Comparison of ENCODE assay signal across 8 mouse cellular contexts in the genomic region with DNA sequence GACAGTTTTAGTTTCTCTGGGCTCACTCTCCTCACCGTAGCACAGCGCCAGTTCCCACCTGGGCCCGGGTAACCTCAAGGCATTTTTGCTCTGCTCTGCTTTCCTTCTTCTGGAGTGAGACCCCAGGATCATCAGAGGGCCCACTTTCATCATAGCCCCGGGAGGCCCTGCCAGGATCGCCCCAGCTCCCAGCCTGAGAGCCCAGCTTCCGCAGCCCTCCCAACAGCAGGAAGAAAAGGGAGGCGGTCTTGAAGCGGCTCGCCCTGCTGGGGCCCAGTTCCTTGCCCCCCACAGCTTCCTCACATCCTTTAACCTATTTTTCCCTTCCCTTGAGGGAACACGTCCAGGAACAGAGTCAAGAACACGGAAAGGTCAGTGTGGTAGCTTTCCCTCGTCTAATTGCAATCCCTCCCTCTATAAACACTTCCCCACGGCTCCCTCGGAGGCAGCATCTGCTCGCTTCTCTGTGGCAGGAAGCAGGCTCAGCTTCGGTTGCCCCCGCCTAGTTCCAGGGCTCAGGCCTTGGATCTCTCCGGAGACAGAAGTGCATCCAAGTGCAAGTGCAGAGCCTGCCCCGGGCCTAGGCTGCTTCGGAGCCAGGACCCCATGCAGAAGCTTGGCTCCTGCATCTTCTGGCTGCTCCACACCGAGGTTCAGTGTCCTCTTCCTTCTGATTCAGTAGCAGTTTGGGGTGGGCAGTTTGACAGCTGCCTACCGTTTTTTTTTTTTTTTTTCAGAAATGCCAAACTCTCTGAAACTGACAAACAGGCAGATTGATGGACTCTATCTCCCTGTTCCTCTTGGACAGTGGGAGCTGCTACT. TPM values are rescaled to one million over a fixed set of nuclear protein-coding genes. Genes with fewer than 3 reads are reported as not detected.
DNase-seq lines count a peak whose midpoint lies in the region; ATAC-seq and TF ChIP-seq lines count a peak whose summit lies in the region.

No protein-coding gene starts in this region.

- no peak overlapping the region for H3K4me2 ChIP-seq in forebrain, postnatal 0 days (ENCODE audit: low read depth)
- H3K4me2 ChIP-seq in hindbrain, embryonic 15.5 days: peak overlapping the region; percentile 11; the same call in 1 of the 2 replicates
- H3K4me2 ChIP-seq in midbrain, embryonic 15.5 days: no peak overlapping the region

- H3K9ac ChIP-seq in forebrain, postnatal 0 days: no peak overlapping the region
- peak overlapping the region; percentile 15; the same call in 1 of the 2 replicates for H3K9ac ChIP-seq in hindbrain, embryonic 15.5 days
- no peak overlapping the region for H3K9ac ChIP-seq in midbrain, embryonic 15.5 days

- no peaks in the 10 kb centered on the region for H3K27me3 ChIP-seq in forebrain, postnatal 0 days (ENCODE audit: insufficient read depth, low read length)
- no peaks in the 10 kb centered on the region for H3K27me3 ChIP-seq in hindbrain, embryonic 15.5 days
- peaks cover 7% of the 10 kb centered on the region; the same call in 1 of the 2 replicates for H3K27me3 ChIP-seq in midbrain, embryonic 15.5 days (replicated peaks)

- no peak overlapping the region for H3K4me3 ChIP-seq in forebrain, postnatal 0 days (ENCODE audit: low read depth, low read length)
- no peak overlapping the region for H3K4me3 ChIP-seq in hindbrain, embryonic 15.5 days
- H3K4me3 ChIP-seq in midbrain, embryonic 15.5 days: no peak overlapping the region

- peak; percentile 45 to 63 for DNase-seq in layer of hippocampus, postnatal 10 days (ENCODE audit: low spot score in 2 of 2)
- no peak for DNase-seq in layer of hippocampus, adult 11-12 months (ENCODE audit: low spot score)
- peak; percentile 94 for DNase-seq in cerebellum, adult 11-12 months
- DNase-seq in forebrain, postnatal 0 days: peak; percentile 52
- DNase-seq in spleen, postnatal 4 days (ENCODE audit: low spot score in 2 of 2): no peak
- DNase-seq in natural killer cell, adult 2 months (ENCODE audit: low spot score in 2 of 2): no peak

- H3K9me3 ChIP-seq in forebrain, postnatal 0 days (ENCODE audit: low read length): no peaks in the 10 kb centered on the region
- no peaks in the 10 kb centered on the region for H3K9me3 ChIP-seq in hindbrain, embryonic 15.5 days
- H3K9me3 ChIP-seq in midbrain, embryonic 15.5 days: no peaks in the 10 kb centered on the region

- H3K36me3 ChIP-seq in forebrain, postnatal 0 days (ENCODE audit: insufficient read depth): no peaks in the 10 kb centered on the region
- no peaks in the 10 kb centered on the region for H3K36me3 ChIP-seq in hindbrain, embryonic 15.5 days
- no peaks in the 10 kb centered on the region for H3K36me3 ChIP-seq in midbrain, embryonic 15.5 days (replicated peaks)

- 0 out of 2 replicates have a peak overlapping the region, but pooled peaks have one; percentile 9 for H3K27ac ChIP-seq in forebrain, postnatal 0 days (ENCODE audit: low read depth, low read length)
- peak overlapping the region; percentile 45; the same call in 1 of the 2 replicates for H3K27ac ChIP-seq in hindbrain, embryonic 15.5 days (replicated peaks)
- H3K27ac ChIP-seq in midbrain, embryonic 15.5 days: 0 out of 2 replicates have a peak overlapping the region, but pooled peaks have one; percentile 13

- ATAC-seq in forebrain, postnatal 0 days: 0 out of 2 replicates have a peak, but pooled peaks have one; percentile 10
- ATAC-seq in hindbrain, embryonic 15.5 days (ENCODE audit: low FRiP score, low read depth): no peak
- no peak for ATAC-seq in midbrain, embryonic 15.5 days (replicated peaks)

- no peak for TF ChIP-seq CTCF in forebrain, postnatal 0 days (IDR thresholded peaks at IDR 0.05; ENCODE audit: low read depth)

- 0 out of 2 replicates have a peak, but pooled peaks cover 6% of the 10 kb centered on the region for H3K4me1 ChIP-seq in forebrain, postnatal 0 days (ENCODE audit: insufficient read depth)
- peaks cover 34% of the 10 kb centered on the region for H3K4me1 ChIP-seq in hindbrain, embryonic 15.5 days (replicated peaks)
- peaks cover 17% of the 10 kb centered on the region for H3K4me1 ChIP-seq in midbrain, embryonic 15.5 days

- 21% methylated on average over 22 of the region's 22 CpGs for WGBS in forebrain, postnatal 0 days
- WGBS in hindbrain, embryonic 15.5 days: 12% methylated on average over 22 of the region's 22 CpGs
- 15% methylated on average over 22 of the region's 22 CpGs for WGBS in midbrain, embryonic 15.5 days

RNA-seq across cellular contexts. Expression of a gene that starts 19.9 kb away (rescaled TPM):
- total RNA-seq in layer of hippocampus, postnatal 10 days (2021): 100 to 1,000 TPM; 130 to 149 TPM
- 37.9 and 49.9 TPM in 2 replicates for total RNA-seq in forebrain, postnatal 0 days (2014; rRNA removed)
- polyA plus RNA-seq in forebrain, postnatal 0 days (2015; fragmentation: Nextera tagmentation; extraction: Ambion mirVana): 14.1 and 17.6 TPM in 2 replicates
- polyA plus RNA-seq in hindbrain, embryonic 15.5 days (2015; fragmentation: Nextera tagmentation; extraction: Ambion mirVana): 25.6 and 25.9 TPM in 2 replicates
- polyA plus RNA-seq in midbrain, embryonic 15.5 days (2015; fragmentation: Nextera tagmentation; extraction: Ambion mirVana): 34.4 and 40.4 TPM in 2 replicates

RNA-seq across cellular contexts. Expression of a gene that starts 43.8 kb away (rescaled TPM):
- 10 to 100 TPM; 28.3 to 36.1 TPM for total RNA-seq in layer of hippocampus, postnatal 10 days (2021)
- 33.6 and 36.9 TPM in 2 replicates for total RNA-seq in forebrain, postnatal 0 days (2014; rRNA removed)
- 32.1 and 36.6 TPM in 2 replicates for polyA plus RNA-seq in forebrain, postnatal 0 days (2015; fragmentation: Nextera tagmentation; extraction: Ambion mirVana)
- 34.2 and 35.5 TPM in 2 replicates for polyA plus RNA-seq in hindbrain, embryonic 15.5 days (2015; fragmentation: Nextera tagmentation; extraction: Ambion mirVana)
- 36.6 and 37.4 TPM in 2 replicates for polyA plus RNA-seq in midbrain, embryonic 15.5 days (2015; fragmentation: Nextera tagmentation; extraction: Ambion mirVana)

Comparison
In these comparisons a context has a peak if more than half of its experiments do, and no peak if none do; other contexts are left out.
1. DNase-seq: peak in layer of hippocampus, postnatal 10 days (2 of 2), cerebellum, adult 11-12 months (single experiment) and forebrain, postnatal 0 days (single experiment); none in layer of hippocampus, adult 11-12 months (single experiment), spleen, postnatal 4 days (0 of 2) and natural killer cell, adult 2 months (0 of 2).
2. Peak in every context shown above with its lines, with median percentiles within 50 percentile points of each other: H3K27ac ChIP-seq.